Mouse (Mus musculus) ES-Bruce4 (cell line): ENCODE data around the gene Olfr183. TPM values are rescaled to one million over a fixed set of nuclear protein-coding genes. Genes with fewer than 3 reads are reported as not detected.

Source experiments
- H3K27ac ChIP-seq: 2 replicates; pipeline ENCODE4 v1.5.1; 2012; ENCODE audit warnings: low read length, inconsistent platforms; ENCODE audit not compliant: insufficient read depth
- H3K27me3 ChIP-seq: 2 replicates; pipeline ENCODE4 v1.6.1; 2012; ENCODE audit warnings: mild to moderate bottlenecking, low read length, inconsistent platforms; ENCODE audit not compliant: control insufficient read depth, poor library complexity, insufficient read depth, severe bottlenecking
- H3K36me3 ChIP-seq: 2 replicates; pipeline ENCODE4 v1.6.1; 2012; ENCODE audit warnings: inconsistent platforms, mild to moderate bottlenecking, low read length, moderate library complexity; ENCODE audit not compliant: control insufficient read depth, poor library complexity, insufficient read depth, severe bottlenecking
- H3K4me1 ChIP-seq: one replicate; pipeline ENCODE4 v1.8.1; 2011; ENCODE audit warnings: low read length; ENCODE audit not compliant: control insufficient read depth, insufficient read depth
- H3K4me3 ChIP-seq: 2 replicates; pipeline ENCODE4 v1.5.1; 2011; ENCODE audit warnings: low read depth, mild to moderate bottlenecking, low read length
- H3K9ac ChIP-seq: 2 replicates; pipeline ENCODE4 v1.6.1; 2012; ENCODE audit warnings: low read depth, mild to moderate bottlenecking, inconsistent platforms; ENCODE audit not compliant: poor library complexity, severe bottlenecking
- H3K9me3 ChIP-seq: replicated peaks from 2 replicates; pipeline ENCODE4 v1.6.1; 2012; ENCODE audit warnings: mild to moderate bottlenecking, low read length, inconsistent platforms; ENCODE audit not compliant: control insufficient read depth, poor library complexity, insufficient read depth, severe bottlenecking
- CTCF ChIP-seq: IDR thresholded peaks from one replicate; pipeline ENCODE4 v1.8.1; 2011; ENCODE audit warnings: low read depth, low read length
- EP300 ChIP-seq: IDR thresholded peaks from 2 replicates; pipeline ENCODE4 v1.6.1; 2011; ENCODE audit warnings: low read depth, low read length; ENCODE audit not compliant: insufficient read depth
- POLR2A ChIP-seq: IDR thresholded peaks from one replicate; pipeline ENCODE4 v1.8.1; 2011; ENCODE audit warnings: low read length; ENCODE audit not compliant: insufficient read depth
- polyA plus RNA-seq: library from polyadenylated mRNA; stranded (reverse); fragments of >200 nt; gene quantifications from 2 replicates; pipeline ENCODE4 v1.2.4, GENCODE M21; 2011; ENCODE audit warnings: low read depth; ENCODE audit not compliant: missing spikeins, insufficient read depth, insufficient read length

The Olfr183 gene
- not detected in 2 replicates for polyA plus RNA-seq

- Histone ChIP-seq H3K4me1 (no peaks in the 10 kb centered on the region), H3K4me3 (no peak within 1 kb of the TSS), H3K27me3 (no peaks in the 10 kb centered on the region; the same call in 1 of the 2 replicates), H3K9ac (no peak within 1 kb of the TSS), H3K9me3 (no peaks in the 10 kb centered on the region), H3K27ac (no peak within 1 kb of the TSS), H3K36me3 (no peaks in the 10 kb centered on the region)
- no peak for TF ChIP-seq POLR2A
- no peak for TF ChIP-seq EP300
- no peak for TF ChIP-seq CTCF
These were observed at the start of gene Olfr183 for GRCm38 (mm10) chr16:58995057-58995456. Gene Olfr183 (plus strand): TSS chr16:58995357.

- no peak overlapping the region for H3K4me3 ChIP-seq
- H3K9me3 ChIP-seq, result no peaks in the 10 kb centered on the region
- H3K27ac ChIP-seq, result no peak overlapping the region
- no peaks in the 10 kb centered on the region for H3K27me3 ChIP-seq
- no peak overlapping the region for H3K9ac ChIP-seq
- TF ChIP-seq POLR2A, result no peak
- TF ChIP-seq EP300, result no peak
- no peak for TF ChIP-seq CTCF
- H3K4me1 ChIP-seq, result no peaks in the 10 kb centered on the region
- H3K36me3 ChIP-seq, result no peaks in the 10 kb centered on the region
These were observed 12.0 kb downstream of the Olfr183 start for GRCm38 (mm10) chr16:59007146-59007545.

GRCm38 (mm10) chr16:59013357-59014018 is 18.3 kb downstream of the Olfr183 start:
- Histone ChIP-seq H3K4me1 (no peaks in the 10 kb centered on the region), H3K9ac (no peak overlapping the region), H3K9me3 (no peaks in the 10 kb centered on the region), H3K27ac (no peak overlapping the region), H3K4me3 (no peak overlapping the region), H3K27me3 (no peaks in the 10 kb centered on the region), H3K36me3 (no peaks in the 10 kb centered on the region)
- TF ChIP-seq CTCF (no peak), POLR2A (no peak), EP300 (no peak)

- no peak for TF ChIP-seq POLR2A
- no peak for TF ChIP-seq CTCF
- TF ChIP-seq EP300, result no peak
These were observed 35.0 kb downstream of the Olfr183 start, which contains the start of gene Olfr186 for GRCm38 (mm10) chr16:59030191-59030590. Gene Olfr186 (minus strand): TSS chr16:59030291.

GRCm38 (mm10) chr16:59039710-59040109 is 44.6 kb downstream of the Olfr183 start, which contains the start of gene Olfr187:
Gene Olfr187 (minus strand): TSS chr16:59039767.
- Histone ChIP-seq H3K4me3 (no peak within 1 kb of the TSS), H3K36me3 (no peaks in the 10 kb centered on the region), H3K27ac (no peak within 1 kb of the TSS), H3K9me3 (no peaks in the 10 kb centered on the region), H3K9ac (no peak within 1 kb of the TSS), H3K27me3 (no peaks in the 10 kb centered on the region), H3K4me1 (no peaks in the 10 kb centered on the region)
- TF ChIP-seq POLR2A (no peak), CTCF (no peak), EP300 (no peak)

More at GRCm38 (mm10) chr16:59030191-59030590, 35.0 kb downstream of the Olfr183 start, which contains the start of gene Olfr186:
- no peaks in the 10 kb centered on the region for H3K9me3 ChIP-seq
- no peaks in the 10 kb centered on the region for H3K36me3 ChIP-seq
- no peak within 1 kb of the TSS for H3K9ac ChIP-seq
- H3K4me1 ChIP-seq, result no peaks in the 10 kb centered on the region
- H3K4me3 ChIP-seq, result no peak within 1 kb of the TSS
- H3K27me3 ChIP-seq, result no peaks in the 10 kb centered on the region
- H3K27ac ChIP-seq, result no peak within 1 kb of the TSS

- Histone ChIP-seq H3K9me3 (no peaks in the 10 kb centered on the region), H3K27ac (no peak overlapping the region), H3K36me3 (no peaks in the 10 kb centered on the region), H3K9ac (no peak overlapping the region), H3K4me1 (no peaks in the 10 kb centered on the region), H3K27me3 (no peaks in the 10 kb centered on the region), H3K4me3 (no peak overlapping the region)
- TF ChIP-seq EP300, result no peak
- TF ChIP-seq CTCF, result no peak
- no peak for TF ChIP-seq POLR2A
These were observed 50.7 kb downstream of the Olfr183 start for GRCm38 (mm10) chr16:59045835-59046234.
